Mouse (Mus musculus) hindbrain, embryonic 15.5 days (tissue): Measurements from ENCODE around the gene Mical2. TPM values are rescaled to one million over a fixed set of nuclear protein-coding genes. Genes with fewer than 3 reads are reported as not detected.
A peak's percentile ranks its signal among the peaks of the same experiment; 100 is the strongest.

Experiments used
- ATAC-seq: fragments of 200-750 bp; cut with Nextera tagmentation; 2 replicates; pipeline ENCODE4 v1.8.0; 2017; ENCODE audit warnings: low read depth, moderate number of reproducible peaks, moderate TSS enrichment; ENCODE audit not compliant: low FRiP score
- H3K27ac ChIP-seq: fragments of 300-500 bp; sonication (generic); replicated peaks from 2 replicates; pipeline ENCODE4 v1.5.1; 2015; ENCODE audit warnings: mild to moderate bottlenecking, inconsistent platforms
- H3K27me3 ChIP-seq: fragments of 300-500 bp; sonication (generic); 2 replicates; pipeline ENCODE4 v1.6.1; 2015; ENCODE audit warnings: control low read depth, inconsistent platforms
- H3K36me3 ChIP-seq: fragments of 300-500 bp; sonication (generic); 2 replicates; pipeline ENCODE4 v1.6.1; 2015; ENCODE audit warnings: control low read depth, inconsistent platforms
- H3K4me1 ChIP-seq: fragments of 300-500 bp; sonication (generic); replicated peaks from 2 replicates; pipeline ENCODE4 v1.6.1; 2015; ENCODE audit warnings: control low read depth, inconsistent platforms
- H3K4me2 ChIP-seq: fragments of 300-500 bp; sonication (generic); 2 replicates; pipeline ENCODE4 v1.6.1; 2015; ENCODE audit warnings: moderate library complexity, mild to moderate bottlenecking, inconsistent platforms
- H3K4me3 ChIP-seq: fragments of 300-500 bp; sonication (generic); 2 replicates; pipeline ENCODE4 v1.5.1; 2015; ENCODE audit warnings: mild to moderate bottlenecking, inconsistent platforms
- H3K9ac ChIP-seq: fragments of 300-500 bp; sonication (generic); 2 replicates; pipeline ENCODE4 v1.6.1; 2015; ENCODE audit warnings: inconsistent platforms
- H3K9me3 ChIP-seq: fragments of 300-500 bp; sonication (generic); 2 replicates; pipeline ENCODE4 v1.6.1; 2016; ENCODE audit warnings: control low read depth, inconsistent platforms
- WGBS: fragments of 180-500 bp; shearing (Covaris S2); methylation state at CpG from one replicate; pipeline ENCODE4 v1.1.7; 2015; 5-methylcytosine and 5-hydroxymethylcytosine counted together
- polyA plus RNA-seq: library from polyadenylated mRNA; unstranded; fragments of >200 nt; fragmentation: Nextera tagmentation; extraction: Ambion mirVana; gene quantifications from 2 replicates; pipeline ENCODE4 v1.2.1, GENCODE M21; 2015

Gene Mical2
- polyA plus RNA-seq, 1 experiment from 2014 or later = 3.8 TPM

- no peaks in the 10 kb centered on the region for H3K27me3 ChIP-seq
- 87% methylated on average over 3 of the region's 3 CpGs for WGBS
- no peak for ATAC-seq
- peaks cover 8% of the 10 kb centered on the region for H3K4me1 ChIP-seq
- H3K4me2 ChIP-seq = no peak overlapping the region
- H3K36me3 ChIP-seq = no peaks in the 10 kb centered on the region
- H3K4me3 ChIP-seq = no peak overlapping the region
- H3K9me3 ChIP-seq = no peaks in the 10 kb centered on the region
- H3K27ac ChIP-seq = no peak overlapping the region
- H3K9ac ChIP-seq = no peak overlapping the region
Observed at GRCm38 (mm10) chr7:112359594-112359993, 133.9 kb downstream of the Mical2 start.

DNA sequence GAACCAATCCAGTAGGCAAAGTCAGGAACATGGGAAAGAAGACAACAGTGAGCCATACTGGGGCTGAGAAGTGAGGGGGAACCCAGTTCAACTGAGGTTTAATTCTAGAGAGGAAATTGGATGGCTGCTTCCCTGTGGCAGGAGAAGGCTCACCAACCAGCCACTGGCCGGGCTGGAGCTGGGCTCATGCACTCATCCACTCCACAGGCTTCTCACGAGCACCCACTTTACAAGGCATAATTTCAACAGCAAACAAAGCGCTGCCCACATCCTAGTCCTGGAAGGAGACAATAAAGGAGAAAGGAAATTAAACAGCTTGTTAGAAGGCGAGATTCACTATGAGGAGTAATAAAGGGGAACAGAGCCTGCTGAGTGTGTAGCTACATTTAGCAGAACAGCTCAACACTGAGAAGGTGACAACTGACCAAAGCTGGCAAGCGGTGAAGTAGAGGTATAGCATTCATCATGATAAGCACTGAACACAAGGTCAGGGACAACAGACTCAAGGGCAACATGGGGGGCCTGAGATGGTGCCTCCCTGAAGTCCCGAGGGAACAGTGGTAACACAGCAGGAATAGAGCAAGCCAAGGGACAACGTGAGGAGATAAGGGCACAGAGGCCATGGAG is 137.0 kb downstream of the Mical2 start:
- no peaks in the 10 kb centered on the region for H3K36me3 ChIP-seq
- H3K9ac ChIP-seq = no peak overlapping the region
- H3K27me3 ChIP-seq = no peaks in the 10 kb centered on the region
- WGBS = 80% methylated on average over 7 of the region's 7 CpGs
- no peak overlapping the region for H3K4me2 ChIP-seq
- H3K27ac ChIP-seq = no peak overlapping the region
- no peaks in the 10 kb centered on the region for H3K9me3 ChIP-seq
- no peaks in the 10 kb centered on the region for H3K4me1 ChIP-seq
- no peak for ATAC-seq
- no peak overlapping the region for H3K4me3 ChIP-seq

- no peaks in the 10 kb centered on the region for H3K9me3 ChIP-seq
- ATAC-seq = no peak
- no peak overlapping the region for H3K4me3 ChIP-seq
- H3K9ac ChIP-seq = no peak overlapping the region
- H3K27me3 ChIP-seq = no peaks in the 10 kb centered on the region
- no peaks in the 10 kb centered on the region for H3K36me3 ChIP-seq
- H3K4me1 ChIP-seq = no peaks in the 10 kb centered on the region
- H3K4me2 ChIP-seq = no peak overlapping the region
- WGBS = 90% methylated on average over 3 of the region's 3 CpGs
- no peak overlapping the region for H3K27ac ChIP-seq
Observed at GRCm38 (mm10) chr7:112365864-112366263, 140.2 kb downstream of the Mical2 start.

GRCm38 (mm10) chr7:112369046-112369445 is 143.4 kb downstream of the Mical2 start:
- no peaks in the 10 kb centered on the region for H3K36me3 ChIP-seq
- H3K9ac ChIP-seq = no peak overlapping the region
- WGBS = 36% methylated on average over 2 of the region's 2 CpGs
- H3K4me2 ChIP-seq = no peak overlapping the region
- ATAC-seq = peak; percentile 78; the same call in 1 of the 2 replicates
- no peaks in the 10 kb centered on the region for H3K9me3 ChIP-seq
- no peaks in the 10 kb centered on the region for H3K4me1 ChIP-seq
- H3K27me3 ChIP-seq = no peaks in the 10 kb centered on the region
- H3K4me3 ChIP-seq = no peak overlapping the region
- H3K27ac ChIP-seq = no peak overlapping the region

DNA sequence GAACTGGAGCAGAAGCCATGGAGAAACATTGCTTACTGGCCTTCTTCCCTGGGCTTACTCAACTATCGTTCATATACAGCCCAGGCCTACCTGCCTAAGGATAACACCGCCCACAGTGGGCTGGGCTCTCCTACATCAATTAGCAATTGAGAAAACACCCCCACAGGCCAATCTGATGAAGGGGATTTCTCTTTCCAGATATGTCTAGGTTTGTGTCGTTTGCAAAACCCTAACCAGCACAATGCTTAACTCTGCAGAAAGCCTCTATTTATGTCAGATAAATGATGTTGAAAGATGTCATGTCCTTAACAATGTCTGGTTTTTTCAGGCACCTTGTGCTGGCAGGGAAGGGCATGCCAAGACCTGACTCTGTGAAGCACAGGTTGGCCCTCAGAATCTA is 144.3 kb downstream of the Mical2 start:
- no peak overlapping the region for H3K4me3 ChIP-seq
- WGBS = 87% methylated on average over 3 of the region's 3 CpGs
- no peaks in the 10 kb centered on the region for H3K27me3 ChIP-seq
- H3K9ac ChIP-seq = no peak overlapping the region
- no peaks in the 10 kb centered on the region for H3K4me1 ChIP-seq
- no peak overlapping the region for H3K4me2 ChIP-seq
- H3K27ac ChIP-seq = no peak overlapping the region
- H3K9me3 ChIP-seq = no peaks in the 10 kb centered on the region
- ATAC-seq = no peak
- no peaks in the 10 kb centered on the region for H3K36me3 ChIP-seq

DNA sequence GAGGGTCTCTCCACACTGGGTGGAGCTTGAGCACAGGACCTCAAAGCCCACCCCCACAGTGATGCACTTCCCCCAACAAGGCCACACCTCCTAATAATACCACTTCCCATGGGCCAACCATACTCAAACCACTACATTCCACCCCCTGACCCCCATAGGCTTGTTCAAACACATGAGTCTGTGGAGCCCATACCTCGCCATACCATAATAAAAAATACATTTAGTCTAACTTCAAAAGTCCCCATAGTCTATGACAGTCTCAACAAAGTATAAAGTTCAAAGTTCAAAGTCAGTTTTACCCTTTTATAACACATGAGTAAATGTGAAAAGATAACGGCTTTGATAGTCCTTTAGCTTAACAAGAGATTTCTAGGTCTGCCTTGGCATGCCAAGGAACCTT is 145.7 kb downstream of the Mical2 start:
- Histone ChIP-seq H3K27ac (no peak overlapping the region), H3K36me3 (no peaks in the 10 kb centered on the region), H3K4me1 (no peaks in the 10 kb centered on the region), H3K4me3 (no peak overlapping the region), H3K9me3 (no peaks in the 10 kb centered on the region), H3K27me3 (no peaks in the 10 kb centered on the region), H3K4me2 (no peak overlapping the region), H3K9ac (no peak overlapping the region)
- 89% methylated on average over 2 of the region's 2 CpGs for WGBS
- ATAC-seq = no peak

GRCm38 (mm10) chr7:112374035-112374434 is 148.4 kb downstream of the Mical2 start:
- Histone ChIP-seq H3K9me3 (no peaks in the 10 kb centered on the region), H3K4me1 (no peaks in the 10 kb centered on the region), H3K4me2 (no peak overlapping the region), H3K27me3 (no peaks in the 10 kb centered on the region), H3K36me3 (no peaks in the 10 kb centered on the region), H3K9ac (no peak overlapping the region), H3K27ac (no peak overlapping the region), H3K4me3 (no peak overlapping the region)
- no peak for ATAC-seq
- 93% methylated on average over 5 of the region's 5 CpGs for WGBS

DNA sequence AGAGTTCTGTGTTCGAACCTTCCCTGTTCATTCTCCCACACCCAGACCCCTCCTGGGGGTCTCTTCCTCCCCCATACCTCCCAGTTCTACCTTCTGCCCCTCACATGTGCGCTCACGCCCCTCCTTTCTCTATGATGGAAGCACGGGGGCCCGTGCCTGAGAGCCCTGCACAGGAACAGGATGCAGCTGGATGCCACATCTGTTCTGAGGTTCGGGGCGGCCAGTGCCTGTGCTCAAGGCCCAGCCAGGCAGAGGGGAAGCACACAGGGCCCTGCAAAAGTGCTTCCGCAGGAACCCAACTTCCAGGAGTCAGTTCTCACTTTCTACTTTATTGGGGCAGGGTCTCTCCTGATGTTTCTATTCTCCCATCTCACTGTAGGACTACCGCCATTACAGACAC is 149.4 kb downstream of the Mical2 start:
- no peak for ATAC-seq
- no peak overlapping the region for H3K4me3 ChIP-seq
- H3K9me3 ChIP-seq = no peaks in the 10 kb centered on the region
- no peaks in the 10 kb centered on the region for H3K27me3 ChIP-seq
- H3K4me1 ChIP-seq = no peaks in the 10 kb centered on the region
- H3K9ac ChIP-seq = no peak overlapping the region
- no peaks in the 10 kb centered on the region for H3K36me3 ChIP-seq
- 90% methylated on average over 9 of the region's 9 CpGs for WGBS
- no peak overlapping the region for H3K27ac ChIP-seq
- H3K4me2 ChIP-seq = no peak overlapping the region

GRCm38 (mm10) chr7:112375900-112376299 is 150.2 kb downstream of the Mical2 start:
- H3K9me3 ChIP-seq = no peaks in the 10 kb centered on the region
- 76% methylated on average over 5 of the region's 5 CpGs for WGBS
- H3K4me1 ChIP-seq = no peaks in the 10 kb centered on the region
- H3K4me3 ChIP-seq = no peak overlapping the region
- ATAC-seq = no peak
- H3K9ac ChIP-seq = no peak overlapping the region
- no peaks in the 10 kb centered on the region for H3K27me3 ChIP-seq
- no peak overlapping the region for H3K27ac ChIP-seq
- H3K4me2 ChIP-seq = no peak overlapping the region
- H3K36me3 ChIP-seq = no peaks in the 10 kb centered on the region

DNA sequence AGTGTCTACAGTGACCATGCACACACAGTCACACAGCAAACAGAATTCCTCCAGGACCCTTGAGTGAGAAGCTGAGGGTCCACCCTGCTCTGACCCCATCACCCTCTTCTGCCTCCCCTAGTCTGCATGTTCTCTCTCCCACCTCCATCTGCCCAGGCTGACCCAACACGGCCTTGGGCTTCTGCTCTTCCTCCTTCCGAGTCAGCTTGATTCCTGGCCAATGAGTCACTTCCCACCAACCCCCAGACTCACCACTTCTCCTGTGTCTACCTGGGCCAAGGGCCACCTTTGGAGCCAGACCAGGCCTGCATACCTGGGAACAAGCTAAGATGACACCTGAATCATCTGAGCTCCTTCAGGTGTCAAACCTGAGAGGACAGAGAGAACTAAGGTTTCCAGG is 151.0 kb downstream of the Mical2 start:
- no peak overlapping the region for H3K27ac ChIP-seq
- no peak for ATAC-seq
- H3K9me3 ChIP-seq = no peaks in the 10 kb centered on the region
- H3K4me3 ChIP-seq = no peak overlapping the region
- 78% methylated on average over 2 of the region's 2 CpGs for WGBS
- no peak overlapping the region for H3K4me2 ChIP-seq
- no peaks in the 10 kb centered on the region for H3K4me1 ChIP-seq
- H3K36me3 ChIP-seq = no peaks in the 10 kb centered on the region
- no peak overlapping the region for H3K9ac ChIP-seq
- H3K27me3 ChIP-seq = no peaks in the 10 kb centered on the region

- Histone ChIP-seq H3K27ac (no peak overlapping the region), H3K4me2 (no peak overlapping the region), H3K9me3 (no peaks in the 10 kb centered on the region), H3K4me1 (no peaks in the 10 kb centered on the region), H3K27me3 (no peaks in the 10 kb centered on the region), H3K36me3 (no peaks in the 10 kb centered on the region), H3K9ac (no peak overlapping the region), H3K4me3 (no peak overlapping the region)
- WGBS = 45% methylated on average over 8 of the region's 8 CpGs
- peak; percentile 80 for ATAC-seq
Observed at GRCm38 (mm10) chr7:112377314-112377713, 151.7 kb downstream of the Mical2 start.

DNA sequence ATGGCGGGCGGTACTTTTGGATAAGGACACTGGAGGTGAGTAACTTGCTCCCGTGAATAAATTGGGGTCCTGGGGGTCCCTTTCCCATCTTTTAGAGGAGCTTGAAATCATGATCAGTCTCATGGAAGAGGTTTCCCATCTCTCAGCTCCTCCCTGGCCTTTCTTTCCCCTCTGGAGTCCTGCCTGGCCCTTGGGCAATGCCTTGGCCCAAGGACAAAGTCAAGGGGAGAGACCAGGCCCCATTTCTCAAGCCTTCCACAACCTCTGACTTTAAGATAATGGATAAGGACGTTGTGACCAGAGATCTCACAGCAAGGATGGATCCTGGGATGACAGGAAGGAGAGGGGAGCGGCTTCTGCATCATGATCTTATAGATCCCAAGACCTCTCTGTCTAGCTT is 152.4 kb downstream of the Mical2 start:
- no peak for ATAC-seq
- no peak overlapping the region for H3K9ac ChIP-seq
- WGBS = 83% methylated on average over 5 of the region's 5 CpGs
- no peaks in the 10 kb centered on the region for H3K9me3 ChIP-seq
- no peaks in the 10 kb centered on the region for H3K4me1 ChIP-seq
- no peaks in the 10 kb centered on the region for H3K27me3 ChIP-seq
- H3K4me3 ChIP-seq = no peak overlapping the region
- no peaks in the 10 kb centered on the region for H3K36me3 ChIP-seq
- H3K4me2 ChIP-seq = no peak overlapping the region
- no peak overlapping the region for H3K27ac ChIP-seq

GRCm38 (mm10) chr7:112378476-112378875 is 152.8 kb downstream of the Mical2 start:
- Histone ChIP-seq H3K27me3 (no peaks in the 10 kb centered on the region), H3K9me3 (no peaks in the 10 kb centered on the region), H3K4me2 (no peak overlapping the region), H3K27ac (no peak overlapping the region), H3K4me1 (no peaks in the 10 kb centered on the region), H3K4me3 (no peak overlapping the region), H3K9ac (no peak overlapping the region), H3K36me3 (no peaks in the 10 kb centered on the region)
- ATAC-seq = no peak
- 81% methylated on average over 5 of the region's 5 CpGs for WGBS
